Mouse (Mus musculus) G1E (cell line): Measurements from ENCODE around the gene Krba1.

Experiments used
- CTCF ChIP-seq: IDR thresholded peaks from 2 replicates; pipeline ENCODE4 v1.5.1; 2012; ENCODE audit warnings: low read depth, low read length, inconsistent platforms, mixed read lengths
- GATA1 ChIP-seq: IDR thresholded peaks from 2 replicates; pipeline ENCODE4 v1.6.1; 2012; ENCODE audit warnings: borderline replicate concordance, low read length, inconsistent platforms, mixed read lengths
- TAL1 ChIP-seq: conservative IDR thresholded peaks from 2 replicates; pipeline ENCODE4 v1.6.1; 2012; ENCODE audit warnings: low read depth, low read length, inconsistent platforms, mixed read lengths

- TF ChIP-seq CTCF (no peak), GATA1 (no peak), TAL1 (no peak)
Observed at GRCm38 (mm10) chr6:48446256-48446655, 50.9 kb downstream of the Krba1 start.
